Mouse (Mus musculus) liver, embryonic 12.5 days (tissue): ENCODE results near the gene Nrp1. TPM values are rescaled to one million over a fixed set of nuclear protein-coding genes. Genes with fewer than 3 reads are reported as not detected.
A peak's percentile ranks its signal among the peaks of the same experiment; 100 is the strongest.

Experiments
- ATAC-seq: fragments of 200-750 bp; cut with Nextera tagmentation; 2 replicates; pipeline ENCODE4 v1.8.0; 2017; ENCODE audit warnings: moderate number of reproducible peaks, mild to moderate bottlenecking, moderate library complexity
- H3K27ac ChIP-seq: fragments of 300-500 bp; sonication (generic); 2 replicates; pipeline ENCODE4 v1.5.1; 2016; ENCODE audit warnings: mild to moderate bottlenecking
- H3K27me3 ChIP-seq: fragments of 300-500 bp; sonication (generic); replicated peaks from 2 replicates; pipeline ENCODE4 v1.6.1; 2016; ENCODE audit warnings: mild to moderate bottlenecking, moderate library complexity
- H3K36me3 ChIP-seq: fragments of 300-500 bp; sonication (generic); 2 replicates; pipeline ENCODE4 v1.6.1; 2016; ENCODE audit warnings: mild to moderate bottlenecking, moderate library complexity
- H3K4me1 ChIP-seq: fragments of 300-500 bp; sonication (generic); 2 replicates; pipeline ENCODE4 v1.6.1; 2016
- H3K4me2 ChIP-seq: fragments of 300-500 bp; sonication (generic); 2 replicates; pipeline ENCODE4 v1.6.1; 2016; ENCODE audit warnings: mild to moderate bottlenecking, moderate library complexity
- H3K4me3 ChIP-seq: fragments of 300-500 bp; sonication (generic); 2 replicates; pipeline ENCODE4 v1.5.1; 2016; ENCODE audit warnings: mild to moderate bottlenecking, moderate library complexity
- H3K9ac ChIP-seq: fragments of 300-500 bp; sonication (generic); 2 replicates; pipeline ENCODE4 v1.6.1; 2016; ENCODE audit warnings: mild to moderate bottlenecking, moderate library complexity
- H3K9me3 ChIP-seq: fragments of 300-500 bp; sonication (generic); replicated peaks from 2 replicates; pipeline ENCODE4 v1.6.1; 2016; ENCODE audit warnings: mild to moderate bottlenecking, moderate library complexity
- WGBS: fragments of 180-500 bp; shearing (Covaris S2); methylation state at CpG from one replicate; pipeline ENCODE4 v1.1.7; 2016; ENCODE audit not compliant: insufficient replicate concordance; 5-methylcytosine and 5-hydroxymethylcytosine counted together
- polyA plus RNA-seq: library from polyadenylated mRNA; unstranded; fragments of >200 nt; fragmentation: Nextera tagmentation; extraction: Ambion mirVana; gene quantifications from 2 replicates; pipeline ENCODE4 v1.2.1, GENCODE M21; 2016

Gene Nrp1
- polyA plus RNA-seq, 1 experiment from 2014 or later, result 32.0 TPM

DNA sequence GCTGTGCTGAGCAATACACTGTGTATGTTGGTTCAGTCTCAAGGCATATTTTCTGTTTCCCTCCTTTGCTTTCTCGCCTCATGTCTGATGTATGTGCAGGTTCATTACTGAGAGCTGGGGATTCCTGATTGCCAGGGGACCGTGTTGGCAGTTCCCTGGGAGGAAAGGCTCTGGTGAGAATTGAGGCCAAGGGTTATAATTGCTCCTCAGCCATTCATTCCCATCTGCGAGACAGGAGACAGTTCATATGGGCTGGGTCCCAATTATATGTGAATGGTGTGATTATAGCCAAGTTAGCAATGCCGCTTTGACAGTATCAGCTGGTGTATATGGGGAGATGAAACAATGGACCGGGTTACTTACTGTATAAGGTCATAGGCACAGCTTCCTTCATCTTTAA lies 14.3 kb downstream of the Nrp1 start:
- Histone ChIP-seq H3K27ac (no peak overlapping the region), H3K9me3 (no peaks in the 10 kb centered on the region), H3K36me3 (no peaks in the 10 kb centered on the region), H3K9ac (no peak overlapping the region), H3K4me1 (no peaks in the 10 kb centered on the region), H3K4me3 (no peak overlapping the region), H3K27me3 (no peaks in the 10 kb centered on the region), H3K4me2 (no peak overlapping the region)
- 72% methylated on average over 5 of the region's 5 CpGs for WGBS
- ATAC-seq, result no peak

DNA sequence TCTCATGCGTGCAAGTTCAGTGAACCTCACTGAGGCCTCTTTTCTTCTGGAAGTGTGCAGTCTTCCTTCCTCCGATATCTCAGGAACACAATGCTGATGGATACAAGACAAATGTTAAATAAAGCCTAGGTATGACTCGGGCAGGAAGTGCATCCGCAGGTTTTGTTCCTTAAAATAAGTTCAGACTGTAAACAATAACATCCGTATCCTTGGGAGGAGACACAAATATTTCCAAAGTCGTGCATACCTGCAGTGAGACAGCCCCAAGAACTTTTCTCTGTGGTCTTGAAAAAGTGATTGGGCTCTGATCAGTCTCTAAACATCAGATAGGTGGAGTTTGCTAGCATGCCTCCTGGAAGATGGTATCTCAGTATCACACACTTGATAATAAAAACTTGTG lies 15.0 kb downstream of the Nrp1 start:
- Histone ChIP-seq H3K36me3 (no peaks in the 10 kb centered on the region), H3K9me3 (no peaks in the 10 kb centered on the region), H3K27ac (no peak overlapping the region), H3K4me2 (no peak overlapping the region), H3K4me1 (no peaks in the 10 kb centered on the region), H3K27me3 (no peaks in the 10 kb centered on the region), H3K4me3 (no peak overlapping the region), H3K9ac (no peak overlapping the region)
- 65% methylated on average over 6 of the region's 6 CpGs for WGBS
- ATAC-seq, result no peak

DNA sequence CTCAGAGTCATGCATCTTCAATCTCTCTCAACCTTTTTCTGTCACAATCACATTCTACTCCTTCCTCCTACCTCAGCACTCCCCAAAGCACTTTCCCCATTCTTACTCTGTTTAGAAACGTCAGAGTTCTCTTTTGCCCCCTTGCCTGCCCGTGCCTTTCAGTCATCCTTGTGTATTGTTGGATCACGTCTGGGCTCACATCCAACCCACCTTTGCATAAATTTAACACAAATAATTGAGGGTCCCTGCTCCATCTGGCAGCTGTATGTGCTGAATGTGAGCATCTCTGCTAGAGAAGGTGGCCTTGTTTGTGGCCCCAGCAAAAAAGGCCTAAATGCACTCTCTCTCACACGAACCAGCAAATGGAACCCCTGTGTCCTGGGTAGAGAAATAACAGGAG lies 16.9 kb downstream of the Nrp1 start:
- WGBS, result 62% methylated on average over 4 of the region's 4 CpGs
- Histone ChIP-seq H3K36me3 (no peaks in the 10 kb centered on the region), H3K4me2 (no peak overlapping the region), H3K4me1 (no peaks in the 10 kb centered on the region), H3K9ac (no peak overlapping the region), H3K9me3 (no peaks in the 10 kb centered on the region), H3K27ac (no peak overlapping the region), H3K4me3 (no peak overlapping the region), H3K27me3 (no peaks in the 10 kb centered on the region)
- no peak for ATAC-seq

DNA sequence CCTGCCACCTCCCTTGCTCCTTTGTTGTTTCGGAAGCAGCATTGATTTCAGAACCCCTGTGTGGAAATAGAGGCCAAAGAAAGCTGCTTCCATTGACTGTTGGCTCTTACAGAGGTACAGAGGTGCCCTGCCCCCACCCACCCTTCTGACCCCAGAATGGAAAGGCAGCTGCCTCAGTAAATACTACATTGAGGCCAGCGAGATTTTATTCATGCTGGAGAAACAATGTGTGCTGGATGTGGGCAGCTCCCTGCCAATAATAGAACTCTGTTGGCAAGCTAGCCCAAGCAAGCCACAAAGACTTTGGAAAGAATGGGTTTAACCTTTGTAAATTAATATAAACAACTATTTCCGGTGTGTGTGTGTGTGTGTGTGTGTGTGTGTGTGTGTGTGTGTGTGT lies 24.8 kb downstream of the Nrp1 start:
- ATAC-seq, result no peak
- 46% methylated on average over 3 of the region's 3 CpGs for WGBS
- Histone ChIP-seq H3K27ac (no peak overlapping the region), H3K36me3 (no peaks in the 10 kb centered on the region), H3K9ac (no peak overlapping the region), H3K4me3 (no peak overlapping the region), H3K4me1 (peaks cover 3% of the 10 kb centered on the region; the same call in 1 of the 2 replicates), H3K4me2 (no peak overlapping the region), H3K27me3 (no peaks in the 10 kb centered on the region), H3K9me3 (no peaks in the 10 kb centered on the region)

DNA sequence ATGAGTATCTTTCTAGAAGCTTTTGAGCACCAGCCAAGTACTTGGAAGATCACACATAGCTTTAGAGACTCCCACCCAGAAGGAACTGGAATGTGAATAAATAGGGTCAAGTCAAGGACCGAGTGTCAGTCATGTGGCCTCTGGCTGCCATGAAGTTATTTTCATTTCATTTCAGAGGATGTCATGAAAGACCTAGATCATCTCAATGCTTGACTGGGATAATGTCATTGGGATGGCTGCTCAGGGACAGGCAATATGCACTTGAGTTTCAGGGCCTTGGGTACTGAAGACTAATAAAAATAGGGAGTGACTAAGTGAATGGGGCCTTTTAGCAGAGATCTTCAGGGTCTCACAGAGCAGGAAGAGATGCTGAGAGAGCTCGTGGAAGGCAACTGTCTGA lies 26.0 kb downstream of the Nrp1 start:
- Histone ChIP-seq H3K27me3 (no peaks in the 10 kb centered on the region), H3K4me3 (no peak overlapping the region), H3K9ac (no peak overlapping the region), H3K27ac (no peak overlapping the region), H3K9me3 (no peaks in the 10 kb centered on the region), H3K4me1 (peaks cover 3% of the 10 kb centered on the region; the same call in 1 of the 2 replicates), H3K36me3 (no peaks in the 10 kb centered on the region), H3K4me2 (no peak overlapping the region)
- WGBS, result 46% methylated on average over 2 of the region's 2 CpGs
- ATAC-seq, result no peak

DNA sequence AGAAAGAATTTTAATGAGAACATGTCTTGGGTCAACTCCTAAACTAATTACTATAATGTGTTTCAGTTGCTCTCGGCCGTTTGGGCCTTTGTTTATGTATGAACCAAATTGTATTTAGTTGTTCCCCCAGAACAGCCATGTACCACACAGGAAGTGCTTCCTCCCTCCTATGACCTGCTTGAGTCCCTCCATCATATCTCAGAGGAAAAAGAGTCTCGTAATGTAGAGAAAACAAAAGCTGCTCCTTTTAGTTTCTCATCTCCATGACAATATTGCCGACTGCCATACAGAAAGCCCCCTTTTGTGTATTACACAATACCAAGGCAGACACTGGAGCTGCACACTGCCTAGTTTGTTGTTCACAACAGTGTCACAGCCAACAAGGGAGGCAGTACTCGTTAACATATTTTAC lies 26.5 kb downstream of the Nrp1 start:
- Histone ChIP-seq H3K36me3 (no peaks in the 10 kb centered on the region), H3K4me3 (no peak overlapping the region), H3K27me3 (no peaks in the 10 kb centered on the region), H3K9me3 (no peaks in the 10 kb centered on the region), H3K27ac (no peak overlapping the region), H3K4me1 (peaks cover 3% of the 10 kb centered on the region; the same call in 1 of the 2 replicates), H3K4me2 (no peak overlapping the region), H3K9ac (no peak overlapping the region)
- 66% methylated on average over 5 of the region's 5 CpGs for WGBS
- ATAC-seq, result no peak

DNA sequence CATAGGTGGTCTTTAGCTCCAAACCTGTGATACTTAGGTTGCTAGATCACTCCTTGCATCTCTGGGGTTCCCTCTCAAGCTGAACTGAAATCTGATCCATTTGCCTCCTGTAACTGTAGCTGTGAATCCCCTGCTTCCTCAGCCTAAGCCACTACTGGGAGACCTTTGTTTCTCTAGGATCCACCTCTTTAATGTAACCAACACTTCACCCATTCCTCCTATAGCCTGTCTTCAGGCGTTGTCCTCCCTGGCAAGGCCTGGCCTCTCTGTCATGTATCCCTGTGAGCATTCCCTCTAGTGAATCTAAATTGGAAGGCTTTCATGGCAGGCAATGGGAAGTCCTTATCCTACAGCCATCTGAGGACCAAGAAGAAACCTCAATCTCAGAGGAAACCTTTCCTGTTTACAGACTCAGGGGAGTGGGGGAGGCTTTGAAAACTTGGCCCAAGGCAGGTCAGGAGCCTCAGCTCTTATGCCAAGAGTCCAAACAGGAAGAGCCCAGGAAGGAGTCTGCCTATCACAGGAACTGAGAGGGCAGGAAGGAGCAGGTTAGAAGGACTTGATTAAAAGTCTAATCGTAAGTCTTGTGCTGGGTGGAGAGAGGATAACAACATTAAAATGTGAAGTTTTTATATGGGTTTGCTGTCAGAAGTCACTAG lies 28.7 kb downstream of the Nrp1 start:
- H3K27me3 ChIP-seq, result no peaks in the 10 kb centered on the region
- H3K9ac ChIP-seq, result no peak overlapping the region
- no peak overlapping the region for H3K27ac ChIP-seq
- no peak overlapping the region for H3K4me3 ChIP-seq
- H3K4me2 ChIP-seq, result no peak overlapping the region
- ATAC-seq, result 0 out of 2 replicates have a peak, but pooled peaks have one; percentile 40
- H3K4me1 ChIP-seq, result peaks cover 3% of the 10 kb centered on the region; the same call in 1 of the 2 replicates
- H3K36me3 ChIP-seq, result no peaks in the 10 kb centered on the region
- 39% methylated on average over 2 of the region's 2 CpGs for WGBS
- no peaks in the 10 kb centered on the region for H3K9me3 ChIP-seq

DNA sequence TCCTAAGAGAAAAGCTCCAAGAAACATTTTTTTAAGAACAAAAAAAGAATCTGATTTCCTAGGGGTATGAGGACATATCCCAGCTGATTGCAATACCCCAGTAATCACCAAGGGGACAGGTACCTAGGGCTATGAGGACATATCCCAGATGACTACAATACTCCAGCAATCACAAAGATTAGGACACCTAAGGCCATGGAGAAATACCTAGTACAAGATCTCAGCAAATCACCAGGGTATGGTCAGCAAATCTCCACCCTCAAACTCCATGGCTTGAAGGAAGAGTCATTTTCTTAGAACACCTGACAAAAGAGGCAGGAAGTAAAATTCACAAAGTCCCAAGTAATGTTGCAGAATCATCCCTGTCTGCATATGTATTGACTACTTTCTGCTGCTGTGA lies 32.4 kb downstream of the Nrp1 start:
- H3K9me3 ChIP-seq, result no peaks in the 10 kb centered on the region
- no peak overlapping the region for H3K27ac ChIP-seq
- H3K9ac ChIP-seq, result no peak overlapping the region
- H3K4me3 ChIP-seq, result no peak overlapping the region
- no peak for ATAC-seq
- no peak overlapping the region for H3K4me2 ChIP-seq
- H3K27me3 ChIP-seq, result no peaks in the 10 kb centered on the region
- H3K36me3 ChIP-seq, result no peaks in the 10 kb centered on the region
- no peaks in the 10 kb centered on the region for H3K4me1 ChIP-seq

DNA sequence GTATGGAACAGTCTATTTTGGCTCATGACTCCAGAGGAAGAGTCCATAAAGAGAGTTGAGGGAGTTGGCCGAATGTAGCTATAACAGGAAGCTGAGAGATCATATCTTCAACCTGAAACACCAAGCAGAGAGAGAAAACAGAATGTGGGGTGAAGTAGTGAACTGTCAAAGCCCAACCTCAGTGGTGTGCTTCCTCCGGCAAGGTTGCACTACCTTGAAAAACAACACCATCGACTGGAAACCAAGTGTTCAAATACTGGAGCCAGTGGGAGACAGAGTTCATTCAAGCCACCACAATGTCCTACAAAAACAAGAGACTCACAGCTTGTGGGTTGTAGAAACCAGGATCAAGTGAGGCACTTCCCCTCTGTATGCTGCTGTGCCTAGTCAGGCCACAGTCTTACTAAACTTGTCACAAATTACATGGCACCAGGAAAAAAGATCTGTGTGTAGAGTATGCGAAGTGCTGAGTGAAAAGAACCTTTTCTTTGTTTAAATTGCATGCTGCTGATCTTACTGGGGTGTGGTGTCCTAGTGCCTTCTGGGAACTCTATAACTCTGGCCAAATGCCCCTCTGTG lies 32.9 kb downstream of the Nrp1 start:
- H3K27me3 ChIP-seq, result no peaks in the 10 kb centered on the region
- H3K36me3 ChIP-seq, result no peaks in the 10 kb centered on the region
- no peak overlapping the region for H3K9ac ChIP-seq
- H3K27ac ChIP-seq, result no peak overlapping the region
- no peaks in the 10 kb centered on the region for H3K4me1 ChIP-seq
- 43% methylated on average over 4 of the region's 4 CpGs for WGBS
- no peak overlapping the region for H3K4me3 ChIP-seq
- no peaks in the 10 kb centered on the region for H3K9me3 ChIP-seq
- no peak for ATAC-seq
- H3K4me2 ChIP-seq, result no peak overlapping the region

DNA sequence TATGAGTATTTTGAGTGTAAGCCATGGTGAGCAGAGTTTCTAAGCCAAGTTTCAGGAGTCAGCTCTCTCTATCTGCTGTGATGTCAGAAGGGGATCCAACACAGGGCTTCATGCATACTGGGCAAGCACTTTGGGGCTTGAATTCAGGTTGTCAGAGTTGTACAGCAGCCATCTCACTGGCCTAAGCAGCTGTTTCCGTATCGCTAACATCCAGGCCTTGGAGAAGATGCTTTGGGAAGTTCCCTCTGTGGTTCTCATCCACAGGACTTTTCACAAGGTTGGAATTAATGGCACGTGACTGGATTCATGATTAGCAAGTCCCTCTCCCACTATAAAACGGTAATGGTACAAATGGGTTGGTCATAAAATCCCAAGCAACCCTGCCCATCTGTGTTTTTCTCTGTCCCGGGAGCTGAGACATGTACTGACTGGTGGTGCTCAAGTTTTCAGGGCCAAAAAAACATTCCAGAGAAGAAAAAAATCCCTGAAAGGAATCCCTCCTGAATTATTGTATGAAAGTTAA lies 36.3 kb downstream of the Nrp1 start:
- Histone ChIP-seq H3K9me3 (no peaks in the 10 kb centered on the region), H3K27ac (no peak overlapping the region), H3K27me3 (no peaks in the 10 kb centered on the region), H3K4me2 (no peak overlapping the region), H3K4me3 (no peak overlapping the region), H3K4me1 (0 out of 2 replicates have a peak, but pooled peaks cover 4% of the 10 kb centered on the region), H3K9ac (no peak overlapping the region), H3K36me3 (no peaks in the 10 kb centered on the region)
- no peak for ATAC-seq
- WGBS, result 65% methylated on average over 5 of the region's 5 CpGs

DNA sequence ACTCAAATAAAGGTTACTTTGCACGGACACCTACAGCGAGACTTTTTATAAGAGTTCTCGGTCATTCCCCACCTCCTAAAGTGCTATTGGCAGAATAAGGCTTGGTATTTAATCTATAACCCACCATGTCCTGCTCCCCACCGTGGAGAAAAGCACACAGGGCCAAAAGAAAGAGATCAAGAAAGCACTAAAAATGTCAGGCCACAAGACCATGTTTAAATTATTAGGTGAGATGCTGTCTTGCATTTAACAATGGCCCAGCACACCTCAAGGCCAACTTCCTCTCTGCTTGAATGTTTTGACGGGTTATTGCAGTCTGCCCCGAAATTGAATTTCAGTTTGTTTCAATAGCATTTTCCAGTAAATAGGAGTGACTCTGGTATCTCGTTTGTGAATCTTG lies 38.6 kb downstream of the Nrp1 start:
- H3K9ac ChIP-seq, result no peak overlapping the region
- H3K4me1 ChIP-seq, result 0 out of 2 replicates have a peak, but pooled peaks cover 4% of the 10 kb centered on the region
- 54% methylated on average over 7 of the region's 7 CpGs for WGBS
- no peaks in the 10 kb centered on the region for H3K27me3 ChIP-seq
- ATAC-seq, result no peak
- no peak overlapping the region for H3K4me2 ChIP-seq
- no peaks in the 10 kb centered on the region for H3K9me3 ChIP-seq
- no peaks in the 10 kb centered on the region for H3K36me3 ChIP-seq
- H3K4me3 ChIP-seq, result no peak overlapping the region
- H3K27ac ChIP-seq, result no peak overlapping the region

DNA sequence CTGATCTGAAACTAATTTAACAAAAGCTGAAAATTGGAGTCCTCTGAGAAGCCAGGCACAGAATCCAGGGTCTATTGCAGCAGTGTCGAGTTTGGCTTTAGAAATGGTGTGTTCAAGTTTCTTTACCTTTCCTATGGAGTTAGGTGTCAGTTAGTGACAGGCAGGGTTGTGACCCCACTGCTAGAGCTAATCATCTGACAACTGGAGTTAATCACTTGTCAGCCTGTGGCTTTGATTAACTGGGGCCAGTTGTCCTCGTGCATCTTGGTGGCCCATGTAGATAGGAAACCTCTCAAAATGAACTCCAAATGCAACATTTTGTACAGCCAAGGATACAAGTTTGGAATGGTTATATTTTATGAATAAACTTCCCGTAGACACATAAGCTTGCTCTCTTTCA lies 39.0 kb downstream of the Nrp1 start:
- Histone ChIP-seq H3K4me3 (no peak overlapping the region), H3K9ac (no peak overlapping the region), H3K27ac (no peak overlapping the region), H3K9me3 (no peaks in the 10 kb centered on the region), H3K4me2 (no peak overlapping the region), H3K4me1 (0 out of 2 replicates have a peak, but pooled peaks cover 4% of the 10 kb centered on the region), H3K36me3 (no peaks in the 10 kb centered on the region), H3K27me3 (no peaks in the 10 kb centered on the region)
- 45% methylated on average over 3 of the region's 3 CpGs for WGBS
- ATAC-seq, result no peak
